Comparison of ENCODE assay signal across 9 mouse cellular contexts in the genomic region with DNA sequence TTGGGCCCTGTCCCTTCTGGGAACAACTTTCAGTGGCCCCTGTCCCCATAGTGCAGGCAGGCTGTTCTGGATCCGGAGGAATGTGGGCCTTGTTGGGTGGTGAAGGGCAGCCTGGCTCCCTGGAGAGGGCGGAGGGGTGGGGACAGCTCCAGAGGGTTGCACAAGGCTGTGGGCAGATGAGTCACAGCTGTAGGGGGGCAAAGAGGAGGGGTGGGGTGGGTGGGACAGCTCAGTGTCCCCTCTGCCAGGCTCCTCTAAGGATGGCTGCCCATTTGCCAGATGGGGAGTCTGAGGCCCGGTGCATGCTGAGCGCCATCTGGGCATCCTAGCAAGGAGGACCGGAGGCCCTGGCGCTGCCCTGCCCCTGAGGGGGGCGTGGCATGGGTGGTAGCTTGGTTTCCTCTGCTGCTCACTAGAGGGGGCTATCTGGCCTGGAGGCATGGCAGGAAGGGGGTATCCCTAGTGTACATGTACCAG. TPM values are rescaled to one million over a fixed set of nuclear protein-coding genes. Genes with fewer than 3 reads are reported as not detected.
DNase-seq lines count a peak whose midpoint lies in the region; ATAC-seq and TF ChIP-seq lines count a peak whose summit lies in the region.
"Had no signal": no experiment of that assay in that cellular context is flagged by ENCODE, and none has a peak within 500 bp of the region (broad histone marks: within the 10 kb centered on the region; RNA-seq: fewer than 3 reads in every experiment).

No protein-coding gene starts in this region.

- ATAC-seq in hindbrain, embryonic 12.5 days (ENCODE audit: low FRiP score): no peak
- no peak for ATAC-seq in hindbrain, embryonic 16.5 days
- ATAC-seq in limb, embryonic 13.5 days (ENCODE audit: low FRiP score, low read depth): no peak
- no peak for ATAC-seq in megakaryocyte-erythroid progenitor cell, adult 5-6 weeks (replicated peaks; ENCODE audit: low FRiP score, low TSS enrichment, poor library complexity, severe bottlenecking)

- no peaks in the 10 kb centered on the region for H3K9me3 ChIP-seq in hindbrain, embryonic 12.5 days (replicated peaks)
- H3K9me3 ChIP-seq in hindbrain, embryonic 16.5 days (ENCODE audit: control insufficient read depth, low read length): no peaks in the 10 kb centered on the region
- no peaks in the 10 kb centered on the region for H3K9me3 ChIP-seq in ES-E14 (ENCODE audit: control insufficient read depth, insufficient read depth, low read depth, low read length)
- no peaks in the 10 kb centered on the region for H3K9me3 ChIP-seq in limb, embryonic 13.5 days

- no peak for DNase-seq in ES-E14 (ENCODE audit: low read depth, low spot score)
- no peak for DNase-seq in right cerebral cortex, postnatal 10 days (ENCODE audit: low spot score in 2 of 2)
- DNase-seq in left cerebral cortex, adult 18-20 months (ENCODE audit: low spot score in 2 of 2): no peak
- DNase-seq: gastrocnemius, postnatal 36 days had no signal

- TF ChIP-seq POLR2A in bone marrow macrophage, adult 2 months (IDR thresholded peaks at IDR 0.05; ENCODE audit: borderline replicate concordance, low read depth, low read length): no peak

- no peak overlapping the region for H3K4me2 ChIP-seq in hindbrain, embryonic 12.5 days (replicated peaks)
- no peak overlapping the region for H3K4me2 ChIP-seq in hindbrain, embryonic 16.5 days (ENCODE audit: low read length)
- no peak overlapping the region for H3K4me2 ChIP-seq in limb, embryonic 13.5 days (replicated peaks)

- no peak for TF ChIP-seq CTCF in bone marrow macrophage, adult 2 months (IDR thresholded peaks at IDR 0.05; ENCODE audit: low read depth, low read length)

- no peak overlapping the region for H3K9ac ChIP-seq in hindbrain, embryonic 12.5 days
- H3K9ac ChIP-seq in hindbrain, embryonic 16.5 days (ENCODE audit: low read depth, low read length): no peak overlapping the region
- 0 out of 2 replicates have a peak overlapping the region, but pooled peaks have one; percentile 21 for H3K9ac ChIP-seq in ES-E14 (ENCODE audit: insufficient read depth, low read depth, low read length, poor library complexity, severe bottlenecking)
- 0 out of 2 replicates have a peak overlapping the region, but pooled peaks have one; percentile 35 for H3K9ac ChIP-seq in limb, embryonic 13.5 days

- peaks cover 51% of the 10 kb centered on the region for H3K36me3 ChIP-seq in hindbrain, embryonic 12.5 days
- peaks cover 37% of the 10 kb centered on the region for H3K36me3 ChIP-seq in hindbrain, embryonic 16.5 days (ENCODE audit: control insufficient read depth, insufficient read depth, low read length)
- peaks cover 44% of the 10 kb centered on the region for H3K36me3 ChIP-seq in ES-E14 (ENCODE audit: control insufficient read depth, insufficient read depth, low read length, poor library complexity, severe bottlenecking)
- H3K36me3 ChIP-seq in limb, embryonic 13.5 days: peaks cover 65% of the 10 kb centered on the region

- no peak overlapping the region for H3K4me3 ChIP-seq in hindbrain, embryonic 12.5 days
- H3K4me3 ChIP-seq in hindbrain, embryonic 16.5 days (ENCODE audit: low read length): no peak overlapping the region
- peak overlapping the region; percentile 43 to 91 for H3K4me3 ChIP-seq in ES-E14 (ENCODE audit: insufficient read depth in 1 of 2, low read depth in 1 of 2, low read length in 2 of 2, poor library complexity in 1 of 2, severe bottlenecking in 1 of 2)
- no peak overlapping the region for H3K4me3 ChIP-seq in bone marrow macrophage, adult 2 months (ENCODE audit: insufficient read depth, low read length)
- no peak overlapping the region for H3K4me3 ChIP-seq in limb, embryonic 13.5 days

- no peaks in the 10 kb centered on the region for H3K27me3 ChIP-seq in hindbrain, embryonic 12.5 days
- no peaks in the 10 kb centered on the region for H3K27me3 ChIP-seq in hindbrain, embryonic 16.5 days (replicated peaks; ENCODE audit: control insufficient read depth, insufficient read depth, low read length)
- no peaks in the 10 kb centered on the region for H3K27me3 ChIP-seq in limb, embryonic 13.5 days

- H3K4me1 ChIP-seq in hindbrain, embryonic 12.5 days: peaks cover 50% of the 10 kb centered on the region
- H3K4me1 ChIP-seq in hindbrain, embryonic 16.5 days (ENCODE audit: control insufficient read depth, insufficient read depth, low read depth, low read length): peaks cover 36% of the 10 kb centered on the region
- peaks cover 3 to 60% of the 10 kb centered on the region in 2 experiments; a peak in 3 of 4 replicates for H3K4me1 ChIP-seq in ES-E14 (ENCODE audit: control insufficient read depth in 2 of 2, insufficient read depth in 2 of 2, low read length in 2 of 2, poor library complexity in 1 of 2)
- peaks cover 50% of the 10 kb centered on the region for H3K4me1 ChIP-seq in bone marrow macrophage, adult 2 months (ENCODE audit: control insufficient read depth, insufficient read depth, low read length)
- peaks cover 48% of the 10 kb centered on the region for H3K4me1 ChIP-seq in limb, embryonic 13.5 days

- 90% methylated on average over 7 of the region's 7 CpGs for WGBS in hindbrain, embryonic 12.5 days
- WGBS in hindbrain, embryonic 16.5 days: 88% methylated on average over 7 of the region's 7 CpGs
- 90% methylated on average over 7 of the region's 7 CpGs for WGBS in limb, embryonic 13.5 days

- peak overlapping the region; percentile 26 for H3K27ac ChIP-seq in hindbrain, embryonic 12.5 days
- no peak overlapping the region for H3K27ac ChIP-seq in hindbrain, embryonic 16.5 days (ENCODE audit: low read depth, low read length)
- no peak overlapping the region for H3K27ac ChIP-seq in ES-E14 (ENCODE audit: insufficient read depth, low read depth, low read length, poor library complexity, severe bottlenecking)
- peak overlapping the region; percentile 25 for H3K27ac ChIP-seq in bone marrow macrophage, adult 2 months (ENCODE audit: insufficient read depth, low read depth, low read length)
- no peak overlapping the region for H3K27ac ChIP-seq in limb, embryonic 13.5 days

- in situ Hi-C loops in ES-E14 (cut with MboI; ENCODE audit: low sequenced_read_pairs in 2 of 2, unreplicated experiment in 2 of 2): no loop called here

RNA-seq across cellular contexts. Expression of a gene that starts 8.2 kb away (rescaled TPM):
- 17.7 and 18.2 TPM in 2 replicates for polyA plus RNA-seq in hindbrain, embryonic 12.5 days (2016; fragmentation: Nextera tagmentation; extraction: Ambion mirVana)
- 13.3 and 13.6 TPM in 2 replicates for polyA plus RNA-seq in hindbrain, embryonic 16.5 days (2015; fragmentation: Nextera tagmentation; extraction: Ambion mirVana)
- total RNA-seq in ES-E14 (2012; rRNA removed): 15.7 and 30.1 TPM in 2 replicates
- 52.0 and 54.9 TPM in 2 replicates for polyA plus RNA-seq in bone marrow macrophage, adult 2 months (2012; ENCODE audit: insufficient read depth, insufficient read length, missing spikeins)
- 22.5 and 22.6 TPM in 2 replicates for polyA plus RNA-seq in limb, embryonic 13.5 days (2015; fragmentation: Nextera tagmentation; extraction: Ambion mirVana)
- 33.4 and 34.4 TPM in 2 replicates for total RNA-seq in megakaryocyte-erythroid progenitor cell, adult 5-6 weeks (2014; fragmentation: Nextera tagmentation)
- total RNA-seq in megakaryocyte-erythroid progenitor cell, adult 5-6 weeks (2017): 8.5 and 15.9 TPM in 2 replicates
- total RNA-seq in left cerebral cortex, adult 18-20 months (2021): 100 to 1,000 TPM; 135 to 137 TPM

RNA-seq across cellular contexts. Expression of a gene that starts 24.5 kb away (rescaled TPM):
- polyA plus RNA-seq in hindbrain, embryonic 12.5 days (2016; fragmentation: Nextera tagmentation; extraction: Ambion mirVana): 56.7 and 59.2 TPM in 2 replicates
- 47.1 and 56.9 TPM in 2 replicates for polyA plus RNA-seq in hindbrain, embryonic 16.5 days (2015; fragmentation: Nextera tagmentation; extraction: Ambion mirVana)
- 37.8 and 50.7 TPM in 2 replicates for total RNA-seq in ES-E14 (2012; rRNA removed)
- 21.9 and 28.2 TPM in 2 replicates for polyA plus RNA-seq in bone marrow macrophage, adult 2 months (2012; ENCODE audit: insufficient read depth, insufficient read length, missing spikeins)
- 62.2 and 62.3 TPM in 2 replicates for polyA plus RNA-seq in limb, embryonic 13.5 days (2015; fragmentation: Nextera tagmentation; extraction: Ambion mirVana)
- 14.8 and 15.2 TPM in 2 replicates for total RNA-seq in megakaryocyte-erythroid progenitor cell, adult 5-6 weeks (2014; fragmentation: Nextera tagmentation)
- 5.4 and 20.8 TPM in 2 replicates for total RNA-seq in megakaryocyte-erythroid progenitor cell, adult 5-6 weeks (2017)
- total RNA-seq in left cerebral cortex, adult 18-20 months (2021): 10 to 100 TPM; 27.8 to 28.8 TPM

RNA-seq across cellular contexts. Expression of a gene that starts 33.2 kb away (rescaled TPM):
- polyA plus RNA-seq in hindbrain, embryonic 12.5 days (2016; fragmentation: Nextera tagmentation; extraction: Ambion mirVana): 539 TPM in 2 replicates
- polyA plus RNA-seq in hindbrain, embryonic 16.5 days (2015; fragmentation: Nextera tagmentation; extraction: Ambion mirVana): 525 and 551 TPM in 2 replicates
- total RNA-seq in ES-E14 (2012; rRNA removed): 2,093 and 2,486 TPM in 2 replicates
- 877 and 1,003 TPM in 2 replicates for polyA plus RNA-seq in bone marrow macrophage, adult 2 months (2012; ENCODE audit: insufficient read depth, insufficient read length, missing spikeins)
- polyA plus RNA-seq in limb, embryonic 13.5 days (2015; fragmentation: Nextera tagmentation; extraction: Ambion mirVana): 577 and 592 TPM in 2 replicates
- total RNA-seq in megakaryocyte-erythroid progenitor cell, adult 5-6 weeks (2014; fragmentation: Nextera tagmentation): 1,282 and 1,455 TPM in 2 replicates
- 1,743 and 1,799 TPM in 2 replicates for total RNA-seq in megakaryocyte-erythroid progenitor cell, adult 5-6 weeks (2017)
- 100 to 1,000 TPM; 899 to 919 TPM for total RNA-seq in left cerebral cortex, adult 18-20 months (2021)

RNA-seq across cellular contexts. Expression of a gene that starts 37.5 kb away (rescaled TPM):
- polyA plus RNA-seq in hindbrain, embryonic 12.5 days (2016; fragmentation: Nextera tagmentation; extraction: Ambion mirVana): 223 and 232 TPM in 2 replicates
- 236 and 240 TPM in 2 replicates for polyA plus RNA-seq in hindbrain, embryonic 16.5 days (2015; fragmentation: Nextera tagmentation; extraction: Ambion mirVana)
- total RNA-seq in ES-E14 (2012; rRNA removed): 115 and 121 TPM in 2 replicates
- 71.4 and 77.6 TPM in 2 replicates for polyA plus RNA-seq in bone marrow macrophage, adult 2 months (2012; ENCODE audit: insufficient read depth, insufficient read length, missing spikeins)
- 192 and 197 TPM in 2 replicates for polyA plus RNA-seq in limb, embryonic 13.5 days (2015; fragmentation: Nextera tagmentation; extraction: Ambion mirVana)
- 111 and 122 TPM in 2 replicates for total RNA-seq in megakaryocyte-erythroid progenitor cell, adult 5-6 weeks (2014; fragmentation: Nextera tagmentation)
- total RNA-seq in megakaryocyte-erythroid progenitor cell, adult 5-6 weeks (2017): 38.7 and 50.2 TPM in 2 replicates
- 100 to 1,000 TPM; 133 to 137 TPM for total RNA-seq in left cerebral cortex, adult 18-20 months (2021)

RNA-seq across cellular contexts. Expression of a gene that starts 39.6 kb away (rescaled TPM):
- polyA plus RNA-seq in hindbrain, embryonic 12.5 days (2016; fragmentation: Nextera tagmentation; extraction: Ambion mirVana): 86.4 and 94.5 TPM in 2 replicates
- polyA plus RNA-seq in hindbrain, embryonic 16.5 days (2015; fragmentation: Nextera tagmentation; extraction: Ambion mirVana): 49.0 and 58.7 TPM in 2 replicates
- 65.1 and 66.4 TPM in 2 replicates for total RNA-seq in ES-E14 (2012; rRNA removed)
- polyA plus RNA-seq in bone marrow macrophage, adult 2 months (2012; ENCODE audit: insufficient read depth, insufficient read length, missing spikeins): 36.4 and 39.8 TPM in 2 replicates
- polyA plus RNA-seq in limb, embryonic 13.5 days (2015; fragmentation: Nextera tagmentation; extraction: Ambion mirVana): 53.4 and 53.7 TPM in 2 replicates
- 27.7 and 51.7 TPM in 2 replicates for total RNA-seq in megakaryocyte-erythroid progenitor cell, adult 5-6 weeks (2014; fragmentation: Nextera tagmentation)
- 16.2 and 30.9 TPM in 2 replicates for total RNA-seq in megakaryocyte-erythroid progenitor cell, adult 5-6 weeks (2017)
- 10 to 100 TPM; 77.4 to 80.3 TPM for total RNA-seq in left cerebral cortex, adult 18-20 months (2021)

Comparison
In these comparisons a context has a peak if more than half of its experiments do, and no peak if none do; other contexts are left out.
1. H3K27ac ChIP-seq: peak in hindbrain, embryonic 12.5 days (single experiment) and bone marrow macrophage, adult 2 months (single experiment); none in hindbrain, embryonic 16.5 days (single experiment), ES-E14 (single experiment) and limb, embryonic 13.5 days (single experiment).
2. H3K4me3 ChIP-seq: peak in ES-E14 (2 of 2); none in hindbrain, embryonic 12.5 days (single experiment), hindbrain, embryonic 16.5 days (single experiment), bone marrow macrophage, adult 2 months (single experiment) and limb, embryonic 13.5 days (single experiment).
3. H3K9ac ChIP-seq: peak in ES-E14 (single experiment) and limb, embryonic 13.5 days (single experiment); none in hindbrain, embryonic 12.5 days (single experiment) and hindbrain, embryonic 16.5 days (single experiment).